Mouse (Mus musculus) neural tube, embryonic 11.5 days (tissue): Measurements from ENCODE around the gene Igf2bp3. TPM values are rescaled to one million over a fixed set of nuclear protein-coding genes. Genes with fewer than 3 reads are reported as not detected.

Experiments
- ATAC-seq: fragments of 200-750 bp; cut with Nextera tagmentation; 2 replicates; pipeline ENCODE4 v1.8.0; 2017; ENCODE audit warnings: moderate number of reproducible peaks, mild to moderate bottlenecking, moderate TSS enrichment, moderate library complexity; ENCODE audit not compliant: insufficient read depth, low FRiP score, low TSS enrichment
- DNase-seq: peaks from one replicate; pipeline ENCODE4 v3.0.0-alpha.2; 2015; ENCODE audit warnings: low spot score
- H3K27ac ChIP-seq: fragments of 300-500 bp; sonication (generic); 2 replicates; pipeline ENCODE4 v1.5.1; 2014; ENCODE audit warnings: low read depth, mild to moderate bottlenecking, low read length
- H3K27me3 ChIP-seq: fragments of 300-500 bp; sonication (generic); 2 replicates; pipeline ENCODE4 v1.6.1; 2014; ENCODE audit warnings: mild to moderate bottlenecking, low read length, mixed read lengths; ENCODE audit not compliant: control insufficient read depth, insufficient read depth
- H3K36me3 ChIP-seq: fragments of 300-500 bp; sonication (generic); 2 replicates; pipeline ENCODE4 v1.6.1; 2014; ENCODE audit warnings: mild to moderate bottlenecking, low read length, moderate library complexity, mixed read lengths; ENCODE audit not compliant: control insufficient read depth, insufficient read depth
- H3K4me1 ChIP-seq: fragments of 300-500 bp; sonication (generic); 2 replicates; pipeline ENCODE4 v1.6.1; 2014; ENCODE audit warnings: low read length, mixed read lengths; ENCODE audit not compliant: control insufficient read depth, insufficient read depth
- H3K4me2 ChIP-seq: fragments of 300-500 bp; sonication (generic); 2 replicates; pipeline ENCODE4 v1.6.1; 2014; ENCODE audit warnings: low read depth, mild to moderate bottlenecking, moderate library complexity
- H3K4me3 ChIP-seq: fragments of 300-500 bp; sonication (generic); 2 replicates; pipeline ENCODE4 v1.5.1; 2014; ENCODE audit warnings: low read depth, low read length
- H3K9ac ChIP-seq: fragments of 300-500 bp; sonication (generic); 2 replicates; pipeline ENCODE4 v1.6.1; 2014; ENCODE audit warnings: mild to moderate bottlenecking, low read length
- H3K9me3 ChIP-seq: fragments of 300-500 bp; sonication (generic); 2 replicates; pipeline ENCODE4 v1.6.1; 2016; ENCODE audit warnings: low read length; ENCODE audit not compliant: control insufficient read depth
- WGBS: fragments of 180-500 bp; shearing (Covaris S2); extraction: QIAGEN DNeasy Blood & Tissue Kit; methylation state at CpG from one replicate; pipeline ENCODE4 v1.1.7; 2014; 5-methylcytosine and 5-hydroxymethylcytosine counted together
- polyA plus RNA-seq: library from polyadenylated mRNA; unstranded; fragments of >200 nt; fragmentation: Nextera tagmentation; extraction: Ambion mirVana; gene quantifications from 2 replicates; pipeline ENCODE4 v1.2.1, GENCODE M21; 2014

The Igf2bp3 gene
- polyA plus RNA-seq, 1 experiment from 2014 or later = 130 TPM

DNA sequence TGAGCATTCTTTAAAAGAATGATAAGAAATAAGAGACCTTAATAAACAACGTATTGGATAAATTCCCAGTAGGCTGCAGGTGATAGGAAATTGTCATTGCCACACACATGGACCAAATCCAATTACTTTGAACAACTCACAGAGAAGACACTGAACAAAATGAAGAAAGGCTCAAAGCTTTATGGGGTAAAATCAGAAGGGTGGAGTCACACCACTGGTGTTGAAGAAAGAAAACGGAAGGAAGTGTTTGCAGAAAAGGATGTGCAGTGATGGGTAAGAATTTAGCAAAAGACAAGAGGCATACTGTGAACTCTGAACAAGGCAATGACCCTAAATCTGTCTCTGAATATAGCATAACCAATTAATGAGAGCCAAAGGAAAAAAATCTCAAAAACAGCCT, 54.8 kb downstream of the Igf2bp3 start:
- no peaks in the 10 kb centered on the region; the same call in 1 of the 2 replicates for H3K4me1 ChIP-seq
- H3K9ac ChIP-seq = no peak overlapping the region
- no peak overlapping the region for H3K27ac ChIP-seq
- H3K4me3 ChIP-seq = no peak overlapping the region
- H3K36me3 ChIP-seq = no peaks in the 10 kb centered on the region
- ATAC-seq (no peak), DNase-seq (no peak)
- WGBS = 81% methylated on average over 2 of the region's 2 CpGs
- H3K9me3 ChIP-seq = no peaks in the 10 kb centered on the region
- no peaks in the 10 kb centered on the region for H3K27me3 ChIP-seq
- no peak overlapping the region for H3K4me2 ChIP-seq

DNA sequence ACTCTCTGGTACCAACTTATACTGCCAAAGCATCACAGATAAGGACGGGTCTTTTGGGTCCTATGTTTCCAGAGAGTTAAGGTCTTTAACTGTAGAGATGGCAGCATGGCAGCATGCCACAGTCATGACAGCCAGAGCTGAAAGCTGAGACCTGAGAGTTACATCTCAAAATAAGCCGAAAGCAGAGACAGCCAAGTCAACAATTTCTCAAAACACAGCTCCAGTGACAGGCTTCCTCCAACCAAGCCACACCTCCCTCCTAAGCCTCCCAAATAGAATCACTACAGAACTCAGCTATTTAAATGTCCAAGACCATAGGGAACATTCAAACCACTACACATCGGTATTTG, 58.0 kb downstream of the Igf2bp3 start:
- Histone ChIP-seq H3K27me3 (no peaks in the 10 kb centered on the region), H3K4me2 (no peak overlapping the region), H3K9ac (no peak overlapping the region), H3K4me1 (no peaks in the 10 kb centered on the region), H3K27ac (no peak overlapping the region), H3K4me3 (no peak overlapping the region), H3K9me3 (no peaks in the 10 kb centered on the region), H3K36me3 (no peaks in the 10 kb centered on the region)
- no peak for DNase-seq
- 92% methylated on average over 3 of the region's 3 CpGs for WGBS
- ATAC-seq = no peak

GRCm38 (mm10) chr6:49156170-49156825, 58.5 kb downstream of the Igf2bp3 start:
- Histone ChIP-seq H3K27ac (no peak overlapping the region), H3K36me3 (no peaks in the 10 kb centered on the region), H3K4me3 (no peak overlapping the region), H3K4me2 (no peak overlapping the region), H3K9me3 (no peaks in the 10 kb centered on the region), H3K4me1 (no peaks in the 10 kb centered on the region), H3K27me3 (no peaks in the 10 kb centered on the region), H3K9ac (no peak overlapping the region)
- no peak for DNase-seq
- no peak for ATAC-seq
- 92% methylated on average over 5 of the region's 5 CpGs for WGBS

GRCm38 (mm10) chr6:49151465-49151864, 63.3 kb downstream of the Igf2bp3 start:
- H3K9me3 ChIP-seq = no peaks in the 10 kb centered on the region
- H3K9ac ChIP-seq = no peak overlapping the region
- no peaks in the 10 kb centered on the region for H3K27me3 ChIP-seq
- H3K27ac ChIP-seq = no peak overlapping the region
- H3K4me1 ChIP-seq = no peaks in the 10 kb centered on the region
- H3K36me3 ChIP-seq = no peaks in the 10 kb centered on the region
- WGBS = 77% methylated on average over 4 of the region's 4 CpGs
- DNase-seq = no peak
- no peak overlapping the region for H3K4me2 ChIP-seq
- H3K4me3 ChIP-seq = no peak overlapping the region
- no peak for ATAC-seq

DNA sequence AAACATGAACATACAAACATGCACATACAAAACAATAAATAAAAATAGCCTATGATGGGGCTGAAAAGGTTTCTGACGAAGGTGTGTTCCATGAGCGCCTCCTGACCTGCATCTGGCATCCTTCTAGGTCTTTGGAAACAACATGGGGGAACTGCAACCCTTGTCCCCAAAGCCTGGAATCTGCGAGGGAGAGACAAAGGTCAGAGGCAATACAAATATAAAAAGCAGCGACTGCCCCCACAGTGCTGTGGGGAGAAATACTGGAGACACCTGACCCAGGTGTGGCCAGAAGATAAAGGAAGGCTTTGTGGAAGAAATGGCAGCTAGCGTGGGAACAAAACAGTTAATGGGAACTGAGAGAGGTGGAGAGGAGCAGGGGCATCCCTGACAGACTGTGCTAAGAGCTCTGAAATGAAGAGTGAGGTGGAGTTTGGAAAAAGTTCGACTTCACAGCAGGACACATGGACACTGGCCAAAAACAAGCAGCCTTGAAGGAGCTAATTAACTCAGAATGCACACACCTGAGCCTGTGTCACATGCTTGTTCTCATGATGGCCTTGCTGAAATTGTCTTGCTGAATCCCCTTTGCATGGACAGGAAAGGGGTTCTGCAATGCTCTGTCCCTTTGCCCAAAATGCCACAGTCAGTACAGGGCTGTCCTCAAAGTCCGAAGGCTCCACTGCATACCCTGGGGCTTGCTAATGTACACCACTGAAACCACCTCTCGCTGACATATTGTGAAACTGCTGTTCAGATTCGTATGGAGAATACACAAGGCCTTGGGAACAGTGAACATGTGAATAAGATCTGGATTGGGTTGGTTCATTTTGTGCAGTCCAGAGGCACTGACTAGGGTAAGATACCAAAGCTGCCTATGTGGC, 64.2 kb downstream of the Igf2bp3 start:
- no peak for ATAC-seq
- Histone ChIP-seq H3K9ac (no peak overlapping the region), H3K27ac (no peak overlapping the region), H3K4me3 (no peak overlapping the region), H3K4me2 (no peak overlapping the region), H3K36me3 (no peaks in the 10 kb centered on the region), H3K27me3 (no peaks in the 10 kb centered on the region), H3K9me3 (no peaks in the 10 kb centered on the region), H3K4me1 (no peaks in the 10 kb centered on the region)
- 86% methylated on average over 9 of the region's 9 CpGs for WGBS
- no peak for DNase-seq

DNA sequence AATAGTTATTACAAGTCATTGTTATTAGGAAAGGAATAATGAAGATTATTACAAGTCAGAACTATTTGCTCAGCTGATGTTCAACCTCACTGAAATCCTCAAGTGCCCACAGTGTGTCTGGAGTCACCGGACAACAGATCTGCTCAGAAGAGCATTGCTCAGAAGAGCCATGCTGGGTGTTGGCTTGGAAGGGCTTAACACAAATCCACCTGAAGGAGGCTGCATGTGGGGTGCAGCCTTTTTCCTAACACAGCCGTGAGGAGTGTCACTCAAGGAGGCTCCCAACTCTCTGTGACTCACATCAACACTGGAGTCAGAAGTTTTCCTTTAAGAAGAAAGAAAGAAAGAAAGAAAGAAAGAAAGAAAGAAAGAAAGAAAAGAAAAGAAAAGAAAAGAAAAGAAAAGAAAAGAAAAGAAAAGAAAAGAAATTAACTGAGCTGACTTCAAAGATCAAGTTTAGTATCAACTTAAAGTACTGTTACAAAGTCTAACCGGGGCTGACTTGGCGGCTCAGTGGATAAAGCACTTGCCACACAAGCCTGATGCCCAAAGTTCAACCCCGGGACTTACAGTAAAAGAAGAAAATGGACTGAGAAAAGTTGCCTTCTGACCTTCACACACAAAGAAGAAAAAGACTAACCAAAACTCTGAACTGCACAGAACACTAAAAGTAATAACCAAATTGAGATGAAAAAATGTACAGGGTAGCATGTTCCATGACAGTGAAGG, 65.4 kb downstream of the Igf2bp3 start:
- Histone ChIP-seq H3K36me3 (no peaks in the 10 kb centered on the region), H3K27ac (no peak overlapping the region), H3K4me3 (no peak overlapping the region), H3K27me3 (no peaks in the 10 kb centered on the region), H3K4me2 (no peak overlapping the region), H3K9me3 (no peaks in the 10 kb centered on the region), H3K9ac (no peak overlapping the region), H3K4me1 (no peaks in the 10 kb centered on the region)
- 90% methylated on average over 5 of the region's 5 CpGs for WGBS
- DNase-seq (no peak), ATAC-seq (no peak)

DNA sequence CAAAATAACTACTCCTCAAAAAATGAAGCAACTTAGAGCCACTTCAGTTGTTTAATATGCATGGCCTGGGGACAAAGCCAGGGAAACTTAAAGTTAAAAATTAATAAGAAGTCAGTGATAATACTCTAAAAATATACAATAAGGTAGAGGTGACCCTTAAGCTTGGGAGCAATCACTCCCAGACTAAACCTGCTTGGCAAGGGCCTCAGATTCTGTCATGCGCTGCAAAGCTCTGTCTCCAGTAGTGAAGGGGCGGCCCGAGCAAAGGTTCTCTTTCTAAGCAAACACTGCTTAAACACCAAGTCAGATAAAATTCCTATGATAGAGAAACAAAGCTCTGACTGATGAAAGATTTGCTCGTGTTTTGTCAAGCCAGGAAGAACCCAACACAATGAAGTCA, 66.0 kb downstream of the Igf2bp3 start:
- no peak overlapping the region for H3K9ac ChIP-seq
- no peaks in the 10 kb centered on the region for H3K36me3 ChIP-seq
- no peak overlapping the region for H3K4me2 ChIP-seq
- no peaks in the 10 kb centered on the region for H3K4me1 ChIP-seq
- H3K9me3 ChIP-seq = no peaks in the 10 kb centered on the region
- H3K4me3 ChIP-seq = no peak overlapping the region
- DNase-seq (no peak), ATAC-seq (no peak)
- no peaks in the 10 kb centered on the region for H3K27me3 ChIP-seq
- 91% methylated on average over 4 of the region's 4 CpGs for WGBS
- H3K27ac ChIP-seq = no peak overlapping the region

DNA sequence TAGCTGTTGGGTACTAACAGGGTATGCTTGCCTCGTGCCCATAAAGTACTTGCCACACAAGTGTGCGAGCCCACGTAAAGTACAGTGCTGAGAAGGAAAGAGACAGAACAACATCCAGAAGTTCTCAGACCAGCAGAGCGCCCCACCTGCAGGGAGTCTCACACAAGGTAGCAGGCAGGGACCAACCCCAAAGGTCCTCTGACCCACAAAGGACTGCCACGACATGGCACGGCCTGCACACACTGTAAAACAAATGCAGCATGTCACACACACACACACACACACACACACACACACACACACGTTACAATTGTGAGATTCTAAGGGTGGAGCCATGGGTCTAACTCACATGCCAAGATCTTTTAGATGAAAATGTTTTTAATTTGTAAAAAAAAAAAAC, 66.4 kb downstream of the Igf2bp3 start:
- Histone ChIP-seq H3K36me3 (no peaks in the 10 kb centered on the region), H3K27me3 (no peaks in the 10 kb centered on the region), H3K9me3 (no peaks in the 10 kb centered on the region), H3K4me1 (no peaks in the 10 kb centered on the region), H3K4me2 (no peak overlapping the region), H3K9ac (no peak overlapping the region), H3K27ac (no peak overlapping the region), H3K4me3 (no peak overlapping the region)
- no peak for ATAC-seq
- no peak for DNase-seq
- WGBS = 89% methylated on average over 7 of the region's 7 CpGs
